Mouse (Mus musculus) kidney, embryonic 14.5 days (tissue): ENCODE measurements around the gene Evx2. TPM values are rescaled to one million over a fixed set of nuclear protein-coding genes. Genes with fewer than 3 reads are reported as not detected.
A peak's percentile ranks its signal among the peaks of the same experiment; 100 is the strongest.

Source experiments
- ATAC-seq: fragments of 200-750 bp; cut with Nextera tagmentation; 2 replicates; pipeline ENCODE4 v1.8.0; 2017; ENCODE audit warnings: moderate number of reproducible peaks, mild to moderate bottlenecking, moderate TSS enrichment, moderate library complexity; ENCODE audit not compliant: low FRiP score, low TSS enrichment
- H3K27ac ChIP-seq: fragments of 300-500 bp; sonication (generic); 2 replicates; pipeline ENCODE4 v1.5.1; 2014; ENCODE audit warnings: low read depth, mild to moderate bottlenecking, low read length, moderate library complexity, mixed read lengths
- H3K27me3 ChIP-seq: fragments of 300-500 bp; sonication (generic); 2 replicates; pipeline ENCODE4 v1.6.1; 2014; ENCODE audit warnings: mild to moderate bottlenecking, low read length; ENCODE audit not compliant: control insufficient read depth, insufficient read depth
- H3K36me3 ChIP-seq: fragments of 300-500 bp; sonication (generic); 2 replicates; pipeline ENCODE4 v1.6.1; 2014; ENCODE audit warnings: low read length, mixed read lengths; ENCODE audit not compliant: control insufficient read depth, insufficient read depth
- H3K4me1 ChIP-seq: fragments of 300-500 bp; sonication (generic); 2 replicates; pipeline ENCODE4 v1.6.1; 2014; ENCODE audit warnings: low read length, mixed read lengths; ENCODE audit not compliant: control insufficient read depth, insufficient read depth
- H3K4me2 ChIP-seq: fragments of 300-500 bp; sonication (generic); replicated peaks from 2 replicates; pipeline ENCODE4 v1.6.1; 2014; ENCODE audit warnings: low read depth, mild to moderate bottlenecking, low read length
- H3K4me3 ChIP-seq: fragments of 300-500 bp; sonication (generic); 2 replicates; pipeline ENCODE4 v1.5.1; 2014; ENCODE audit warnings: mild to moderate bottlenecking, low read length
- H3K9ac ChIP-seq: fragments of 300-500 bp; sonication (generic); 2 replicates; pipeline ENCODE4 v1.6.1; 2014; ENCODE audit warnings: low read depth, mild to moderate bottlenecking, low read length, moderate library complexity
- H3K9me3 ChIP-seq: fragments of 300-500 bp; sonication (generic); 2 replicates; pipeline ENCODE4 v1.6.1; 2016; ENCODE audit warnings: low read length; ENCODE audit not compliant: control insufficient read depth
- WGBS: fragments of 180-500 bp; shearing (Covaris S2); extraction: QIAGEN DNeasy Blood & Tissue Kit; methylation state at CpG from one replicate; pipeline ENCODE4 v1.1.7; 2014; 5-methylcytosine and 5-hydroxymethylcytosine counted together
- polyA plus RNA-seq: library from polyadenylated mRNA; unstranded; fragments of >200 nt; fragmentation: Nextera tagmentation; extraction: Ambion mirVana; gene quantifications from 2 replicates; pipeline ENCODE4 v1.2.1, GENCODE M21; 2014

The Evx2 gene
- polyA plus RNA-seq, 1 experiment from 2014 or later: not detected

GRCm38 (mm10) chr2:74679980-74680379, 20.6 kb upstream of the Evx2 start:
- no peak; the same call in 1 of the 2 replicates for ATAC-seq
- Histone ChIP-seq H3K4me3 (peak overlapping the region; percentile 85), H3K27ac (peak overlapping the region; percentile 97), H3K27me3 (peaks cover 35% of the 10 kb centered on the region), H3K4me1 (peaks cover 29% of the 10 kb centered on the region), H3K9me3 (no peaks in the 10 kb centered on the region), H3K4me2 (peak overlapping the region; percentile 85), H3K36me3 (0 out of 2 replicates have a peak, but pooled peaks cover 2% of the 10 kb centered on the region), H3K9ac (peak overlapping the region; percentile 99)
- 1% methylated on average over 23 of the region's 23 CpGs for WGBS

GRCm38 (mm10) chr2:74679596-74679971, 20.2 kb upstream of the Evx2 start:
- no peaks in the 10 kb centered on the region for H3K9me3 ChIP-seq
- 0 out of 2 replicates have a peak, but pooled peaks cover 2% of the 10 kb centered on the region for H3K36me3 ChIP-seq
- peaks cover 30% of the 10 kb centered on the region for H3K4me1 ChIP-seq
- no peak for ATAC-seq
- peak overlapping the region; percentile 85 for H3K4me2 ChIP-seq
- peak overlapping the region; percentile 97 for H3K27ac ChIP-seq
- H3K27me3 ChIP-seq: peaks cover 38% of the 10 kb centered on the region
- WGBS: under 1% methylated on average over 26 of the region's 26 CpGs
- H3K9ac ChIP-seq: peak overlapping the region; percentile 99
- H3K4me3 ChIP-seq: peak overlapping the region; percentile 85

GRCm38 (mm10) chr2:74678891-74679595, 19.7 kb upstream of the Evx2 start, which contains the start of gene Hoxd11:
Hoxd11 (plus strand) TSS chr2:74679557.
- WGBS: 2% methylated on average over 15 of the region's 15 CpGs
- ATAC-seq: no peak
- Histone ChIP-seq H3K9ac (peak within 1 kb of the TSS; percentile 99), H3K36me3 (0 out of 2 replicates have a peak, but pooled peaks cover 1% of the 10 kb centered on the region), H3K4me1 (peaks cover 34% of the 10 kb centered on the region), H3K9me3 (no peaks in the 10 kb centered on the region), H3K27me3 (peaks cover 43% of the 10 kb centered on the region), H3K27ac (peak within 1 kb of the TSS; percentile 97), H3K4me3 (peak within 1 kb of the TSS; percentile 85), H3K4me2 (peak within 1 kb of the TSS; percentile 85)

- Histone ChIP-seq H3K9me3 (no peaks in the 10 kb centered on the region), H3K4me1 (peaks cover 34% of the 10 kb centered on the region), H3K27ac (peak overlapping the region; percentile 77; the same call in 1 of the 2 replicates), H3K9ac (no peak overlapping the region), H3K27me3 (peaks cover 41% of the 10 kb centered on the region), H3K36me3 (no peaks in the 10 kb centered on the region), H3K4me3 (peak overlapping the region; percentile 6; the same call in 1 of the 2 replicates), H3K4me2 (peak overlapping the region; percentile 10)
- ATAC-seq: no peak
- 34% methylated on average over 2 of the region's 2 CpGs for WGBS
Observed at GRCm38 (mm10) chr2:74677106-74677505, 17.7 kb upstream of the Evx2 start.

GRCm38 (mm10) chr2:74676376-74677052, 17.2 kb upstream of the Evx2 start:
- H3K4me1 ChIP-seq: peaks cover 34% of the 10 kb centered on the region
- H3K4me3 ChIP-seq: peak overlapping the region; percentile 29; the same call in 1 of the 2 replicates
- ATAC-seq: peak; percentile 66
- H3K27ac ChIP-seq: peak overlapping the region; percentile 77
- no peaks in the 10 kb centered on the region for H3K36me3 ChIP-seq
- WGBS: 11% methylated on average over 9 of the region's 9 CpGs
- H3K4me2 ChIP-seq: peak overlapping the region; percentile 46
- no peaks in the 10 kb centered on the region for H3K9me3 ChIP-seq
- peak overlapping the region; percentile 58 for H3K9ac ChIP-seq
- H3K27me3 ChIP-seq: peaks cover 43% of the 10 kb centered on the region

- Histone ChIP-seq H3K4me3 (peak overlapping the region; percentile 29), H3K4me2 (peak overlapping the region; percentile 46), H3K36me3 (no peaks in the 10 kb centered on the region), H3K9me3 (no peaks in the 10 kb centered on the region), H3K4me1 (peaks cover 34% of the 10 kb centered on the region), H3K27ac (peak overlapping the region; percentile 77), H3K9ac (peak overlapping the region; percentile 58), H3K27me3 (peaks cover 45% of the 10 kb centered on the region)
- no peak for ATAC-seq
- 11% methylated on average over 24 of the region's 24 CpGs for WGBS
Observed at GRCm38 (mm10) chr2:74675666-74676282, 16.4 kb upstream of the Evx2 start.

- Histone ChIP-seq H3K36me3 (no peaks in the 10 kb centered on the region), H3K4me1 (peaks cover 34% of the 10 kb centered on the region), H3K9me3 (no peaks in the 10 kb centered on the region), H3K4me3 (peak within 1 kb of the TSS; percentile 29), H3K27me3 (peaks cover 42% of the 10 kb centered on the region), H3K27ac (peak within 1 kb of the TSS; percentile 77), H3K4me2 (peak within 1 kb of the TSS; percentile 46), H3K9ac (peak within 1 kb of the TSS; percentile 58)
- ATAC-seq: peak; percentile 18
- 4% methylated on average over 47 of the region's 47 CpGs for WGBS
Observed at GRCm38 (mm10) chr2:74674881-74675665, 15.7 kb upstream of the Evx2 start, which contains the start of gene Hoxd12. Hoxd12 (plus strand) TSS chr2:74675013.

- Histone ChIP-seq H3K4me3 (no peak overlapping the region), H3K9ac (no peak overlapping the region), H3K36me3 (no peaks in the 10 kb centered on the region), H3K27ac (no peak overlapping the region), H3K9me3 (no peaks in the 10 kb centered on the region), H3K4me1 (peaks cover 32% of the 10 kb centered on the region), H3K4me2 (no peak overlapping the region), H3K27me3 (peaks cover 50% of the 10 kb centered on the region)
- no peak for ATAC-seq
- WGBS: 7% methylated on average over 24 of the region's 24 CpGs
Observed at GRCm38 (mm10) chr2:74673835-74674425, 14.6 kb upstream of the Evx2 start.
